Mouse (Mus musculus) embryo, embryonic 10 days (tissue): ENCODE data around the gene Gas2l3.

ENCODE experiments used
- DNase-seq: peaks from one replicate; pipeline ENCODE4 v3.0.0-alpha.2; 2015; ENCODE audit warnings: low spot score

The Gas2l3 gene

DNA sequence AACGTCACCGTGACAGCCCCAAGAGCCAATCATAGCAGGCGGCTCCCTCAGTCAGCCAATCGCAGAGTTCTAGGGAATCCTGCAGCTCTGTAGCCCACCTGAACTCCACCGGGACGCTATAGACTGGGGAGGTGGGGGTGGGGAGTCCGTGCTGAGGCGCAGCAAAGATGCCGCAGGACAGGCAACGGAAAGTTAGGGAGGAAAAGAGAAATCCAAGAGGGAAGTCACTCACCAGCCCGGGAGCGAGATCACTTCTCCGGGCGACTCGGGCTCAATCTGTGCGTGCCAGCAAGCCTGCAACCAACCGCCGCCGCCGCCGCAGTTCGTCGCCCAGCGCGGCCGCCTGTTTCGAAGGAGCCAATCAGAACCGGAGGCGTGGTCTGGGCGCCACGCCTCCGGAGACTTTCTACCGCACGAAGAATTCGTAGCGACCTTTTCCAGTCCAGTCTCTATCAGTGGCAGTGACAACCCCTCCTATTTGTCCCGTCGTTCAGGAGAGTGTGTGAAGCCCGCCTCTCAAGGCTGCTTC lies at the start of gene Gas2l3:
TSS of gene Gas2l3 (minus strand) at position 345 of the 529 bp plus-strand sequence.
- DNase-seq = peak; percentile 94

DNA sequence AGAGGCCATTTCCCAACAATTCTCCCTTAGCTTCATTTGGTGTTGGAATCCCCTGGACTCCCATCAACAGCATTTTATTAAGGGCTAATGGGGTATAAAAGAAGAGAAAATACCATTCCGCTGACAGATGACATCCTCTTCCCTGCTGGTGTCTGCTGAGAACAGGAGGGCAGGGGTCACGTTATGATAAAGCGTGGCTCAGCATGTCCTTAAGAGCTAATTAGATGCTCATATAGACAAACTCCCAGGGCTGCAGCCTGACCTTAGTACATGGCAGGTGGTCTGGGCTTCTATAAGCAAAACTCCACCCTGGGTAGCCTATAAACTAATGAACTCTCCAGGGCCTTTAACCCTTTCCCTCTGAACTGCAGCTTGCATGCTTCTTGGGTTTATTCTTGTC lies 47.6 kb upstream of the Gas2l3 start:
- DNase-seq = peak; percentile 79

DNA sequence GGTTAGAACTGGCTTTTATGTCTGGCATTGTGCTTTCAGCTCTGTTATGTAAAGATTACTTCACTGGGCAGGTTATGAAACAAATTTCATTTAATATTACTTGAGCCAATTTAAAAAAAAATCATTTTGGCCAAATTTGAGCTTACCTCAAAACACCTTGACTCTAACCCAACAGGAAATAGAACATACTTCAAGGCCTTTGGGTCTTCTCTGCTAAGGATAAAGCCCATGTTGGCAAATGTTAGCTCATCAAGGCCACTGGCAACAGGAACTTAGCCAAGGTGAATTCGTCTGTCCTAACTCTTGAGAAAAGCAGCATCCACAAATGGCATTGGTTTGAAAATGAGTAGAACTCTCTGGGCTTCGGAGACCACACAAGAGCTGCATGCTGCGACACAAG lies 46.5 kb upstream of the Gas2l3 start:
- DNase-seq = no peak

DNA sequence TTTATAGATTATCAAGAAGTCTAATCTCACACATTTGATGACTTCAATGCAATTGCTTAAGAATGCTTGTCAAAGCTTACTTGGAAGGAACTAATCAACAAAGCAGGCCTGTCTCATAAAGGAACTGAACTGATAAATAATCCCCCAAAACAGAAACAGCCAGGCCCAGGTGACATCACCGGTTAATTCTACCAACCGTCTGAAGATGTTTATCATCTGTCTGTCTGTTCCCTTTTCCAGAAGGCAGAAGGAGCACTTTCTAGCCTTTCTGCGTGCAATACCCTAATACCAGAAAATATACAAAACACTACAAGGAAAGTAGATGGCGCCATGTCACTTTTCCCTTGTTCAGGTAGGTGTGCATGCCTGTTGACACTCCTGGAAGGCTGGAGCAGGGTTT lies 45.7 kb upstream of the Gas2l3 start:
- DNase-seq = no peak

DNA sequence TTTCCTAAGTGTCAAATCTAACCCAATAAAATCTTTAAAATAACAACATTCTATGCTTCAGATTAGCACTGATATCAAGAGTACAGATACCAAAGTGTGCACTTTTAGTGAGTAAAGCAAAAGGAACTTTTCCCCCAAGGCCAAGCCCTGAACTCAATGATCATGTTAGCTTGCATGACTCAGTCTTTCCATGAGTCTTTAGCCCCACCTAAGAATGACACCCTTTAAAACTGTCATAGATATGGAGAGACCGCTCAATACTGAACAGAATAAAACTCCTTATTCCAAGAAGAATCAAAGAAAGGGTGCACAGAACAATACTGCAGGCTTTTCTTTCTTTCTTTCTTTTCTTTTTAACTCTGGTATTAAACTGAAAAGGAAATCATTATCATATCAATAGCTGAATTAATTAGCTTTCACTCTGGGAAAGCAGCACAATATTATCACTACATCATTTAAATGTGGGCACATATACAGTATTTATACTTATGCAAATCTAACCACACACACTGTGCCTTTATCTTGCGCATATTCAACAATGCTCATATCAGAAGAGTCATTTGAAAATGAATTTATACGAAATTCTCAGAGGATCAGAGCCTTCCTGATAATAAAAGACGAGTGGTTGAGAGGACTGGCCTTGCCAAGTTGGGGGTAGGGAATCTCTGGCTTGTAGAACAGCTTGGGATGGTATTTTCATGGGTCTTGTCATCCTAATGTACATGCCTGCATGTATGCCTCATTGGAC lies 43.4 kb upstream of the Gas2l3 start:
- DNase-seq = no peak

DNA sequence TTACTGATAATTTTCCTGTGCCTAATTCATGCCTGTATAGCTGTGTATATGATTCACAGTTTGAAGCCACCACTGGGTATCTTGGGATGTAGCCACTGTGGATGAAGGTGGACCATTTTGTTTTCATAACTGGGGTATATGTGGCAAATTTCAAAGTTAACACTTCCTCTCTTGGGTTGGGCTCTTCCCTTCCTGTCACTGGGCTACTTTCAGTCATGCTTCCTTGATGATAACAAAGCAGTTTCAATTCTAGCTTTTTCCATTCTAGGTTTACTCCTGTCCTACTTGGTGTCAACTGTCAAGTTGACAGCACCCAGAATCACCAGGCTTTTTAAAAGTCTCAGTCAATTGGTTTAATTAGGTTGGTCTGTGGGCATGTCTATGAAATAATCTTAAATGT lies 41.1 kb upstream of the Gas2l3 start:
- no peak for DNase-seq

GRCm38 (mm10) chr10:89483812-89484602 lies 40.2 kb upstream of the Gas2l3 start:
- DNase-seq = no peak

GRCm38 (mm10) chr10:89483113-89483512 lies 39.3 kb upstream of the Gas2l3 start:
- no peak for DNase-seq

- DNase-seq = peak; percentile 58
Observed at GRCm38 (mm10) chr10:89482142-89482681, 38.4 kb upstream of the Gas2l3 start.

- peak; percentile 7 for DNase-seq
Observed at GRCm38 (mm10) chr10:89481638-89482037, 37.9 kb upstream of the Gas2l3 start.

DNA sequence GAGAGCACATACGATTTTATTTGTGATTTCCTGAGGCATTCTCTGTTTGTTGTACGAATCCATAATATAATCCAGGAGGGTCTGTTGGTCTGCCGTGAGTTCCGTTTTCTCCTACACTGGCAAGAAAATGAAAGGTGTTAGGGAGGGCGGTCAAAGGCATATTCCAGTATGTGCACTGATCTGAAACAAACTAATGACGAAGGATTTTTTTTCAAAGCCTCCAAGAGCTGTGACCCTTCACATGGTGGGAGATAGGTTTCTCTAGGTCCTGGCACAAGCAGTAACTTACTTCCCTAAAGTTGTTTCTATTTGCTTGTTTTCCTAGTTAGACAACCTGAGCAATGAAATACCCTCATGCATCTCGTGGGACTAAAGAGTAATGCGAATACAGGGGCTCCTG lies 35.0 kb upstream of the Gas2l3 start:
- DNase-seq = no peak

- DNase-seq = no peak
Observed at GRCm38 (mm10) chr10:89470596-89471353, 27.0 kb upstream of the Gas2l3 start.

GRCm38 (mm10) chr10:89464760-89465405 lies 21.1 kb upstream of the Gas2l3 start:
- no peak for DNase-seq

GRCm38 (mm10) chr10:89462890-89463289 lies 19.1 kb upstream of the Gas2l3 start:
- DNase-seq = no peak

DNA sequence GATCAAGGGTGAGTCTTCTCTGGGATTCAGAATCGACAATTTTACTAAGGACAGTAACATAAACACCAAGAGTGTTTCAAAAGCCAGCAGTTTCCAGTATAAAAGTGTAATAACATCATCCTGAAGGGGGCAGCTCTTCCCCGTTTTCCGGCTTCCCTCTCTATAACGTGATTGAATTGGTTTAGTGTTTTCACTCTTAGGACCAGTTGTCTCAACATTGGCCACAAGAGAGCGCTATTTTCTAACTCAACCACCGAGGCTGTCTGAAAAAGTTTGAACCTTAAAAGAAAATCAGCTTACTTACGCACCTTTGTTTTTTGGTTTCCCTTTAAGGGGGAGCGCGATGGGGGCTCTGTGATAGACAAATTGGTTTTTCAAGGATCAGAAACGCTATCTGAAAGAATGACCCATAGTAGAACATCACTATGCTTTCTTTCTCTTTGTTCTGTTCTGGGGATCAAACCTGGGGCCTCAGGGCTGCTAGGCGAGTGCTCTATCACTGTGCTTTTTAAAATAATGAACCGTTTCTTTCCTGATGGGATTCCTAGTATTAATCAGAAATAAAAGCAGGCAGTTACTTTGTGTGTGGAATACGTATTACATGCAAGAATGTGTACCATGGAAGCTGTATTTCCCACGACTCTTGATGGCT lies 18.2 kb upstream of the Gas2l3 start:
- peak; percentile 93 for DNase-seq

DNA sequence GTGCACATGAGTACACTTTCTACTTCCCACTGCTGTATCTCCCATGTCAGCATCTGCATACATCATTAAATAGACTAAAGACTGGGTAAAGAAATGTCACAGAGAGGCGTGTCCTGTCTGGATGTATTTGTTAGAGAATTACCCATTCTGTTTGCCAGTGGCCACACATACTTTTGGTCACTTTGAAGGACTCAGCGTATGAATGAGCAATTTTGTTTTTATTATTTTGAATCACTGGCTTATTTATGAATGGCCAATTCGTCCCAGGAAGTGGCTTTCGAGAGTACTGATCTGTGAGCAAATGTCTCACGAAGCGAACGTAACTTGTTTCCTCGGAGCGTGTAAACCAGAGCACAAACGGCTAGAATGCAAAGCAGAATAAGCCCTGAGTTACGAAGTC lies 17.2 kb upstream of the Gas2l3 start:
- DNase-seq = no peak

DNA sequence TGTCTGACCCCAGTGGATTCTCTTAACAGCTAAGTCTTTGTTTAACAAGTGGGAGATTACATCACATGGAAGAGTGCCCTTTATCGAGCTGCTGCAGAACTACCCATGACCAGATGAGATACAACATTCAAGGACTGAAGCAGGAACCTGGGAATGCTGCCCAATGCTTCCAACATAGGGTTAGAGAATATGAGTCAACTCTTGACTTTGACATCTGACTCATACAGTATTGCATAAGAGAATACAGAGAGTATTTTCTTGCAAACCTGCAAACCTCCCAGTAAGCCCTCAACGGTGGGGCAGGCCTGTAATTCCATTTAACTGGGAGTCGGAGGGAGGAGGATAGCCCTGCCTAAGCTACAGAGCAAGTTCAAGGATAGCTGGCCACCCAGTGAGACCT lies 15.0 kb upstream of the Gas2l3 start:
- no peak for DNase-seq

- DNase-seq = no peak
Observed at GRCm38 (mm10) chr10:89453794-89454193, 10.0 kb upstream of the Gas2l3 start.

- no peak for DNase-seq
Observed at GRCm38 (mm10) chr10:89453068-89453641, 9.4 kb upstream of the Gas2l3 start.

DNA sequence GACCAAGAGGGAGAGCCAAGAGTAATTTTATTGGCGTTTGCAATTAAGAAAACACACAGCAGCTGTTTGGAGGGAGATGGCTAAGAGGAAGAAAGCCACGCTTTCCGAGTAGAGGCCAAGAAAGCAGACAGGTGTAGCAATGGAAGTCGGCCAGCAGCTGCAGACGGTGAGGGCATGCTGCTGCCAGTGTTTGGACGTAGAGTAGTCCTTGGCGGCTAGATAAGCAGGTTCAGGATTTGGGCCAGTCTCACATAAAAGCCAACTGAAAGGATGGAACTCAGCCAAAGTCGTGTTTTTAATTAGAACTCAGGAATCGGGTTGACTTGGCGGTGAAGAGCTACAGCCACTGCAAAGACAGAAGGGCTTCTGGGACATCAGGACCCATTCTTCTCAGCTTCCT lies 6.6 kb upstream of the Gas2l3 start:
- DNase-seq = no peak

GRCm38 (mm10) chr10:89444381-89444780 lies 614 bp upstream of the Gas2l3 start:
- DNase-seq = no peak
